Mouse (Mus musculus): ENCODE results near the gene Pck2. TPM values are rescaled to one million over a fixed set of nuclear protein-coding genes. Genes with fewer than 3 reads are reported as not detected.
A peak's percentile ranks its signal among the peaks of the same experiment; 100 is the strongest.

Gene Pck2
- polyA plus RNA-seq, 1 experiment from 2014 or later = 29.4 TPM

DNA sequence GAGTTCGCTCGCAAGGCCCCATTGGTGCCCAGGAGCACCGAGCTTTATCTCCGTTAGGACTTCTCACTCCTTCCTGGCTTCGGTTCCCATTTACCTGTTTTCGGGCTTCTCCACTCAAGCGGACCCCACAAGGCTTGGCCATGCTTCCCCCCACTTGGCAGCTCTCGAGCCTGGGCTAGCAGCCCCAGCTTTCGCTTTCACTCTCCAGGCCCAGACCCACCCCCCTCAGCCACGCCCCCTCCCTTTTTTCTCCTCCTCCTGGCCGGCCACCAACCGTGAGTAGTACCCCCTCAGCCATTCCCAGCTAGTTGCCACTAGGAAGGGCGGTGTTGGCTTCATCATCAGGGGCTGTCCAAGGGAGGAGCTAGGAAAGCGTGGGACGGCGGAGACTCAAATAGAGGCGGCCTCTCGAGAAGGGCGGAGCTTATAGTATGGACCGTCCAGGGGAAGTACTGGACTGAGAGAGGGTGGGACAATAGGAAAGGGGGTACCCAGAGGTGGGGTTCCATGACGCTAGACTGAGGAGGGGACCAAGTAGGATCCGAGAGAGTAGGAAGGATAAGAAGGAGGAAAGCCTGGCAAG lies 50.8 kb downstream of the Pck2 start, which contains the start of gene Psme2:
Gene Psme2 (minus strand): TSS at position 366 of the 583 bp plus-strand sequence.
- WGBS = under 1% methylated on average over 21 of the region's 22 CpGs
- peak within 1 kb of the TSS; percentile 87 for H3K4me2 ChIP-seq
- H3K27me3 ChIP-seq = no peaks in the 10 kb centered on the region
- peak within 1 kb of the TSS; percentile 96 for H3K27ac ChIP-seq (replicated peaks)
- peaks cover 37% of the 10 kb centered on the region for H3K4me1 ChIP-seq (replicated peaks)
- peak; percentile 95 for ATAC-seq (ENCODE audit: low FRiP score, low read depth)
- H3K9me3 ChIP-seq = no peaks in the 10 kb centered on the region
- peaks cover 26% of the 10 kb centered on the region for H3K36me3 ChIP-seq
- peak within 1 kb of the TSS; percentile 78 for H3K9ac ChIP-seq
- peak within 1 kb of the TSS; percentile 80 for H3K4me3 ChIP-seq

DNA sequence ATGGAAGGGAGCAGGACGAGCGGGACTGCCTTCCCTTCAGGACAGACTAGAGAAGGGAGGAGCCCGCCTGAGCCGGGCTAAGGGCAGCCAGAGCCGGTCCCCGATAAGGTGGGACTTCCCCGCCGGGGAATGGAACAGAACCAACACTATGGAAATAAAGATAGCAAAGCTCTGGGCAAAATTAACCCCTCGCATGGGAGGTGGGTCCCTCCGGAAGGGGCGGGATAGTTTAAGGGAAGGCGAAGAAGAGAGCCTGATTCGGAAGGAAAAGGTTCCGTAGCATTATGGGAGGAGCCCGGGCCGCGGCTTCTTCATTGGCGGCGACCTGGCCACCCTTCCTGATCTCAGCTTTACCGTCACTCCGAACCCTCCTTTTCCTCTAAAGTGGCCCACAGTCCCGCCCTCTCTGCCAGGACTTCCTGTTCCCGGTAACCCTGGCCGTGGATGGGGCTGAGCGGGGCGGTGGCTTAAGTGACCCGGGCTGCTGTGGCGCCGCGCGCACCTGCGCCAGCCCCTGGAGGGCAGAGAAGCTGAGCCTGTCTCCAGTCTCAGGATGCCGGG lies 51.3 kb downstream of the Pck2 start, which contains the start of gene Rnf31:
Gene Rnf31 (plus strand): TSS at position 378 of the 561 bp plus-strand sequence.
- Histone ChIP-seq H3K9me3 (no peaks in the 10 kb centered on the region), H3K4me1 (replicated peaks) (peaks cover 37% of the 10 kb centered on the region), H3K4me2 (peak within 1 kb of the TSS; percentile 87), H3K4me3 (peak within 1 kb of the TSS; percentile 80), H3K27me3 (no peaks in the 10 kb centered on the region), H3K36me3 (peaks cover 31% of the 10 kb centered on the region), H3K9ac (peak within 1 kb of the TSS; percentile 78), H3K27ac (replicated peaks) (peak within 1 kb of the TSS; percentile 96)
- peak; percentile 90 for ATAC-seq (ENCODE audit: low FRiP score, low read depth)
- under 1% methylated on average over 33 of the region's 33 CpGs for WGBS

DNA sequence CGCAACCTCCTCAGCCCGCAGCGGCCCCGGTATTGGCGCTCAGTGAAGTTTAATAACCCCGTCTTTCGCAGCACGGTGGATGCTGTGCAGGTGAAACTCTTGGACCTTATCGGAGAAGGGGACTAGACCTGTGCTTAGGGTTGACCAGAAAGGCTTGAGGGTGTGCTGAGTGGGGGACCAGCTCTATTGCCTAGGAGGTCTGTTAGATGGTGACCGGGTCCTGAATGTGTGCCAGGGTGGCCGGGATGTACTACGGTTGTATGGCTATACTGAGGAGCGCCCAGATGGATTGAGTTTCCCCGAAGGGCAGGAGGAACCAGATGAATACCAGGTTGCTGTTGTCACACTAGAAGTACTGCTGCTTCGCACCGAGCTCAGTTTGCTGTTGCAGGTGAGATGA lies 52.2 kb downstream of the Pck2 start:
- H3K9me3 ChIP-seq = no peaks in the 10 kb centered on the region
- no peak for ATAC-seq (ENCODE audit: low FRiP score, low read depth)
- H3K4me2 ChIP-seq = peak overlapping the region; percentile 87
- peaks cover 37% of the 10 kb centered on the region for H3K36me3 ChIP-seq
- peak overlapping the region; percentile 80 for H3K4me3 ChIP-seq
- peak overlapping the region; percentile 78 for H3K9ac ChIP-seq
- peak overlapping the region; percentile 96 for H3K27ac ChIP-seq (replicated peaks)
- H3K27me3 ChIP-seq = no peaks in the 10 kb centered on the region
- 8% methylated on average over 16 of the region's 16 CpGs for WGBS
- peaks cover 37% of the 10 kb centered on the region for H3K4me1 ChIP-seq (replicated peaks)

DNA sequence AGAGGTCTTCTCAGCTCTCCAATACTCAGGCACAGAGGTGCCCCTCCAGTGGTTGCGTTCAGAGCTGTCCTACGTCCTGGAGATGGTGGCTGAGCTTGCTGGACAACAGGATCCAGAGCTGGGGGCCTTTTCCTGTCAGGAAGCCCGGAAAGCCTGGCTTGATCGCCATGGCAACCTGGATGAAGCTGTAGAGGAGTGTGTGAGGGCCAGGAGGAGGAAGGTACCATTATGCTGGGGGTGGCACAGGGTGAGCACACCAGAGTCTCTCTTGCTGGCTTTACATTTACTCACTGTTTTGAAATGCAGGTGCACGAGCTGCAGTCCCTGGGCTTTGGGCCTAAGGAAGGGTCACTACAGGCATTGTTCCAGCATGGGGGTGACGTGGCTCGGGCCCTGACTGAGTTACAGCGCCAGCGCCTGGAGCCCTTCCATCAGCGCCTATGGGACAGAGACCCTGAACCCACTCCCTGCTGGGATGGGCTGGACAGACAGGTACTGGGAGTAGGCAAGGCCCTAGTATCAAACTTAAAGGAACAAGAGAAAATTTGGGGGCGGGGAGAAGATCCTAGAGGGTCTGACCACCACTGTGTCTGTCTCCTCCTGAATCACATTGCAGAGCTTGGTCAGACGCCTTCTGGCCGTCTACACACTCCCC lies 56.1 kb downstream of the Pck2 start:
- Histone ChIP-seq H3K27me3 (no peaks in the 10 kb centered on the region), H3K4me2 (no peak overlapping the region), H3K9me3 (no peaks in the 10 kb centered on the region), H3K4me3 (no peak overlapping the region), H3K9ac (no peak overlapping the region), H3K4me1 (replicated peaks) (peaks cover 23% of the 10 kb centered on the region), H3K27ac (replicated peaks) (no peak overlapping the region), H3K36me3 (peaks cover 60% of the 10 kb centered on the region)
- 75% methylated on average over 13 of the region's 13 CpGs for WGBS
- ATAC-seq (ENCODE audit: low FRiP score, low read depth) = no peak

DNA sequence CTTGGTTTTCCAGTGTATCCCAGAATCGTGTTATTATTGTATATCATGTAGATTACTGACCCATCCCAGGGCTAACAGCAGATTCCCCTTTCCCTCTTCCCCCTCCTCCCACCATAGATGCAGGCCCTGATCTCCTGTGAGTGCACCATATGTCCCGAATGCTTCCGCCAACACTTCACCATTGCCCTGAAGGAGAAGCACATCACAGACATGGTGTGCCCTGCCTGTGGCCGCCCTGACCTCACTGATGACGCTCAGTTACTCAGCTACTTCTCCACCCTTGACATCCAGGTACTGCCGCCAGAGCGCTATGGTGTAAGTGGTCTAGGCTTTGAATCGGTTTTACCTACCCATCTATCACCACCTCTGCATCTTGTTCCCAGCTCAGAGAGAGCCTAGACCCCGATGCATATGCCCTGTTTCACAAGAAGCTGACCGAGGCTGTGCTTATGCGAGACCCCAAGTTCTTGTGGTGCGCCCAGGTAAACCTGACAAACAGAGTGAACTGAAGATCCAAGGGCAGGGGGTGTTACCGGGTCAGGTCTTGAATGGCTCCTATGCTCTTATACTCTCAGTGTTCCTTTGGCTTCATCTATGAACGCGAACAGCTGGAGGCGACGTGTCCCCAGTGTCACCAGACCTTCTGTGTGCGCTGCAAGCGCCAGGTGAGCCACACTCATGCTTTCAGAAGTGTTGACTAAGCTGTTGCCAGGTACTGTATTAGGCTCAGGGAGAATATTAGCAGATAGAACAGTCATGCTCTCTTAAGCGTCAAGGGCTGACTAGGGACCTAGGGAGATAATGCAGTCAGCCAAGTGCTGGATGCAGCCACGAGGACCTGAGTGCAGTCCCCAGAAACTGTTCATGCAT lies 58.7 kb downstream of the Pck2 start:
- peaks cover 9% of the 10 kb centered on the region for H3K4me1 ChIP-seq (replicated peaks)
- H3K4me3 ChIP-seq = no peak overlapping the region
- ATAC-seq (ENCODE audit: low FRiP score, low read depth) = no peak
- H3K9me3 ChIP-seq = no peaks in the 10 kb centered on the region
- H3K27me3 ChIP-seq = no peaks in the 10 kb centered on the region
- H3K36me3 ChIP-seq = peaks cover 83% of the 10 kb centered on the region
- H3K4me2 ChIP-seq = no peak overlapping the region
- H3K27ac ChIP-seq (replicated peaks) = no peak overlapping the region
- 93% methylated on average over 21 of the region's 21 CpGs for WGBS
- H3K9ac ChIP-seq = no peak overlapping the region

Other genes starting within 250 kb of the Pck2 start
- 25.2 and 26.3 TPM in 2 replicates for gene Dhrs4, start 61.5 kb upstream of the Pck2 start, polyA plus RNA-seq (2015; fragmentation: Nextera tagmentation; extraction: Ambion mirVana)
- 26.3 and 30.5 TPM in 2 replicates for gene Carmil3, start 49.6 kb upstream of the Pck2 start, polyA plus RNA-seq (2015; fragmentation: Nextera tagmentation; extraction: Ambion mirVana)
- gene Cpne6, start 29.8 kb upstream of the Pck2 start, polyA plus RNA-seq (2015; fragmentation: Nextera tagmentation; extraction: Ambion mirVana) = 6.4 and 9.9 TPM in 2 replicates
- 0.10 and 0.22 TPM in 2 replicates for gene Nrl, start 15.3 kb upstream of the Pck2 start, polyA plus RNA-seq (2015; fragmentation: Nextera tagmentation; extraction: Ambion mirVana)
- gene Dcaf11, start 19.7 kb downstream of the Pck2 start, polyA plus RNA-seq (2015; fragmentation: Nextera tagmentation; extraction: Ambion mirVana) = 111 and 114 TPM in 2 replicates
- 1.0 and 1.1 TPM in 2 replicates for gene A730061H03Rik, start 20.1 kb downstream of the Pck2 start, polyA plus RNA-seq (2015; fragmentation: Nextera tagmentation; extraction: Ambion mirVana)
- gene Fitm1, start 35.4 kb downstream of the Pck2 start, polyA plus RNA-seq (2015; fragmentation: Nextera tagmentation; extraction: Ambion mirVana) = 0.17 and 0.41 TPM in 2 replicates
- gene Psme1, start 37.9 kb downstream of the Pck2 start, polyA plus RNA-seq (2015; fragmentation: Nextera tagmentation; extraction: Ambion mirVana) = 221 and 222 TPM in 2 replicates
- 42.0 and 48.9 TPM in 2 replicates for gene Emc9, start 45.0 kb downstream of the Pck2 start, polyA plus RNA-seq (2015; fragmentation: Nextera tagmentation; extraction: Ambion mirVana)
- gene Psme2, start 50.8 kb downstream of the Pck2 start, polyA plus RNA-seq (2015; fragmentation: Nextera tagmentation; extraction: Ambion mirVana) = 178 and 204 TPM in 2 replicates
- 20.1 and 25.7 TPM in 2 replicates for gene Rnf31, start 51.4 kb downstream of the Pck2 start, polyA plus RNA-seq (2015; fragmentation: Nextera tagmentation; extraction: Ambion mirVana)
- 9.7 and 10.2 TPM in 2 replicates for gene Irf9, start 63.3 kb downstream of the Pck2 start, polyA plus RNA-seq (2015; fragmentation: Nextera tagmentation; extraction: Ambion mirVana)
- gene Rec8, start 77.8 kb downstream of the Pck2 start, polyA plus RNA-seq (2015; fragmentation: Nextera tagmentation; extraction: Ambion mirVana) = 14.6 and 17.8 TPM in 2 replicates
- 119 and 126 TPM in 2 replicates for gene Ipo4, start 95.7 kb downstream of the Pck2 start, polyA plus RNA-seq (2015; fragmentation: Nextera tagmentation; extraction: Ambion mirVana)
- gene Gm49378, start 97.6 kb downstream of the Pck2 start, polyA plus RNA-seq (2015; fragmentation: Nextera tagmentation; extraction: Ambion mirVana) = 0.93 and 2.3 TPM in 2 replicates
- gene Tm9sf1, start 103.5 kb downstream of the Pck2 start, polyA plus RNA-seq (2015; fragmentation: Nextera tagmentation; extraction: Ambion mirVana) = 63.4 and 64.6 TPM in 2 replicates
- gene Tssk4, start 109.9 kb downstream of the Pck2 start, polyA plus RNA-seq (2015; fragmentation: Nextera tagmentation; extraction: Ambion mirVana) = 0.30 and 0.40 TPM in 2 replicates
- 74.3 and 74.7 TPM in 2 replicates for gene Mdp1, start 120.2 kb downstream of the Pck2 start, polyA plus RNA-seq (2015; fragmentation: Nextera tagmentation; extraction: Ambion mirVana)
- gene Gmpr2, start 131.7 kb downstream of the Pck2 start, polyA plus RNA-seq (2015; fragmentation: Nextera tagmentation; extraction: Ambion mirVana) = 45.7 TPM in 2 replicates
- 554 and 597 TPM in 2 replicates for gene Nedd8, start 131.9 kb downstream of the Pck2 start, polyA plus RNA-seq (2015; fragmentation: Nextera tagmentation; extraction: Ambion mirVana)
- 24.9 and 27.0 TPM in 2 replicates for gene Tinf2, start 141.6 kb downstream of the Pck2 start, polyA plus RNA-seq (2015; fragmentation: Nextera tagmentation; extraction: Ambion mirVana)
- 0.31 and 0.60 TPM in 2 replicates for gene Tgm1, start 173.7 kb downstream of the Pck2 start, polyA plus RNA-seq (2015; fragmentation: Nextera tagmentation; extraction: Ambion mirVana)
- 58.9 and 60.6 TPM in 2 replicates for gene Rabggta, start 182.0 kb downstream of the Pck2 start, polyA plus RNA-seq (2015; fragmentation: Nextera tagmentation; extraction: Ambion mirVana)
- gene Dhrs1, start 205.4 kb downstream of the Pck2 start, polyA plus RNA-seq (2015; fragmentation: Nextera tagmentation; extraction: Ambion mirVana) = 75.6 and 81.8 TPM in 2 replicates
- 29.4 and 29.8 TPM in 2 replicates for gene Nop9, start 205.4 kb downstream of the Pck2 start, polyA plus RNA-seq (2015; fragmentation: Nextera tagmentation; extraction: Ambion mirVana)
- gene Cideb, start 218.2 kb downstream of the Pck2 start, polyA plus RNA-seq (2015; fragmentation: Nextera tagmentation; extraction: Ambion mirVana) = 0.26 and 0.39 TPM in 2 replicates
- gene Ltb4r2, start 221.2 kb downstream of the Pck2 start, polyA plus RNA-seq (2015; fragmentation: Nextera tagmentation; extraction: Ambion mirVana) = 0.54 and 0.84 TPM in 2 replicates
- gene Ltb4r1, start 225.7 kb downstream of the Pck2 start, polyA plus RNA-seq (2015; fragmentation: Nextera tagmentation; extraction: Ambion mirVana) = 0.91 and 0.93 TPM in 2 replicates
- gene Adcy4, start 243.8 kb downstream of the Pck2 start, polyA plus RNA-seq (2015; fragmentation: Nextera tagmentation; extraction: Ambion mirVana) = 4.0 and 5.0 TPM in 2 replicates
- gene Ripk3, start 248.6 kb downstream of the Pck2 start, polyA plus RNA-seq (2015; fragmentation: Nextera tagmentation; extraction: Ambion mirVana) = 1.6 and 2.0 TPM in 2 replicates